Mouse (Mus musculus) kidney, adult 18-20 months (tissue): ENCODE data around the gene Psapl1.

ENCODE experiments used
- DNase-seq: peaks from one replicate; pipeline ENCODE4 v3.0.0; 2021

The Psapl1 gene

GRCm38 (mm10) chr5:36203916-36204315 is at the start of gene Psapl1:
Psapl1 (plus strand) TSS chr5:36204021.
- DNase-seq, result no peak

DNA sequence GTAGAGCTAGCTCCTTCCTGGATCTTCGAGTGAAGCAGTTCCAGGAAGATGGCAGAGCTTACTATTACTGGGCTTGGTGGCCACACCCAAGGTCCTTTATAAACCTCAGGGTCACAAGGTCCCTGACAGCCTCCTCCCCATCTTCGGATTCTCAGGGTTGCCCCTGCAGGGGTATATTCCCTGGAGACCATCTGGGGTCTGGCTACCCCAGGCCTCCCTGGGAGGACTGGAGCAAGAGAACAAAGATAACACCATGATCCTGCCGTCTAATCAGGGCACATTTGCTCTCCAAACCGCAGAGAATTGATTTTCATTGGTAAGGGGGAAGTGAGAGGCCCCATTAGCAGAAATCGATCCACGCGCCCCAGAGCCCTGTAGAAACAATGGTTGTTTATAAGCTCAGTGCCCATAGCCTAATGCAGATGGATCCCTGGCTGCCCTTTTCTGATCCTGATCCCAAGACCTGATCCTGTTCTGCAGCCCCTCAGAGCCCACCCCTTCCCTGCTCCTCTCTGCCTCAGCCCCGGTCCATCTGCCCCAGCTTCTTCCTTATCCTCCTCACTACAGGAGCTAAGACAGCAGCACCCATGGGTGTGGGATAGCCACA is 48.8 kb upstream of the Psapl1 start:
- DNase-seq, result no peak

- no peak for DNase-seq
Measured at GRCm38 (mm10) chr5:36165424-36166302, 38.2 kb upstream of the Psapl1 start.

GRCm38 (mm10) chr5:36166346-36167013 is 37.3 kb upstream of the Psapl1 start:
- no peak for DNase-seq

- no peak for DNase-seq
Measured at GRCm38 (mm10) chr5:36168963-36169650, 34.7 kb upstream of the Psapl1 start.

DNA sequence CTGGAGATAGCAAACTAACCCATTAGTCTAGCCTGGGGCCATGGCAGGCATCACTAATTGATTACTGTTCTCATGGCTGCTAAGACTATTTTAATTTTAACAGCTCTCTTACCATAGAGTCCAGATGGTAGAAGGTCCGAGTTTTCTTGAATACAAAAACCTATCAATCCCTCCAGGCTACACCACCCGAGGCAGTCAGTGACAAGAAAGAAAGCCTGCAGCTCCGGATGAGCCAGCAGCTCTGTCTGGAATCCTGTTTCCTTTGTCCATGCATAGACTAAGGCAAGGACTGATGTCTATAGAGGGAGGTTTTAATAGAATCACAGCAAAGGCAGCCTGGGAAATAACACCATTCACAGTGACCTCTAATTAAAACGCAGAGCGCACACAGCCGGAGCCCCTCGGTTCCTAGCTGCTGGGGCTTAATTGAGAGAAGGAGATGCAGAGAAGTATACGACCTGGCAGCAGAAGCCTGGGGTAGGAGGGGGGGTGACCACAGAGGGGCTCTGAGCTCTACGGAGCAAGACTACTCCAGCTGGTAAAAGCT is 29.2 kb upstream of the Psapl1 start:
- no peak for DNase-seq

DNA sequence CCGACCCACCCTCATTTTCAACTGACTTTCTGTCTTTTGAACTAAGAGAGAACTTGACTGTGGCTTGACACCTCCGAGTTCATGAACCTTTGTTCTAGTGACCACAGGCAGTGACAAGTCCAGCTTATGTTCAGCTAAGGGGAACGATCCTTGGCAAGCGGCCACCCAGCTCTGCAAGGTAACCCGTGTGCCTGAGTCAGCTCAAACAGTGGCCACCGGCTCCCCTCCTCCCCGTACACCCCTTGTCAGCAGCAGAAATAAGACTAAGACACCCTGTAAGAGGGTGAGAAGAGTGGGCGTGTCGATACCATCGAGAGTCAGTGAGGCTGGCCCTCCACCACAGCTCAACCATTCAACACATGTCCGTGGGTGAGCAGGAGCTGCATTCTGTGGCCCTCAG is 27.4 kb upstream of the Psapl1 start:
- peak; percentile 70 for DNase-seq

GRCm38 (mm10) chr5:36176873-36177272 is 26.9 kb upstream of the Psapl1 start:
- DNase-seq, result no peak

DNA sequence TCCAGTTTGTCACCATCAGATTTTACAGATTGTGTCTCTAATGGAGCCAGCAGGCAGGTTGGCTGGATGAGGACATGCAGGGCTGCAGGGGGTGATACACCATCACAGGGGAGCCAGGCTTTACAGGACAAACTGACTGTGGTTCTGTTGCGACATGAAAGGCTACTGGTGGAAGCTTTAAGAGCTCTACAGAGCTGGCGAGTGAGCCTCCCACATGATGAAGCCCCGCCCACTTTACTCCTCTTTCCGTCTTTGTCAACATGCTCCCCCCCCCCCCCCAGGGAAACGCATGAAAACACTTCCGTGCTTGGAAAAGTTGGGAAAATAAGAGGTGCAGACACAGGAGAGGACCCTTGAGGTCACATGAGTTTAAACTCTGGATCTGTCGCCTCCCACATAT is 25.6 kb upstream of the Psapl1 start:
- DNase-seq, result no peak

- DNase-seq, result no peak
Measured at GRCm38 (mm10) chr5:36178785-36179184, 25.0 kb upstream of the Psapl1 start.

DNA sequence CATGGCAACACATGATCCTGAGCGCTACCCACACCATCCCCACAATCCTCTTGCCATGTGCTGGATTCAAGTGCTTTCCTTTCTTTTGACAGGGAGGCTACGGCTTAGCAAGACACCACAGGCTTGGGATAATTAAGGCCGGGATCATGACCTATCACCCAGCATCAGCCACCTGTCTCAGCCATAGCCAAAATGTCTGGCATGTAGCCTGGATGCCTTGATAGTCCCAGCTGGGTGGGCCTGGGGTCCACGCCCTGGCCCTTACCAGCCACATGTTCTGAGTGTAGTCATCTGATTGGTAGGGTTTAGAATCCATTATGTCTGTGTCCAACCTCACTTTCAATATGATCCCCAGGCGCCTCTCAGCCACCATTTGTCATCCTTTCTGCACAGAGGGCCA is 24.1 kb upstream of the Psapl1 start:
- no peak for DNase-seq

DNA sequence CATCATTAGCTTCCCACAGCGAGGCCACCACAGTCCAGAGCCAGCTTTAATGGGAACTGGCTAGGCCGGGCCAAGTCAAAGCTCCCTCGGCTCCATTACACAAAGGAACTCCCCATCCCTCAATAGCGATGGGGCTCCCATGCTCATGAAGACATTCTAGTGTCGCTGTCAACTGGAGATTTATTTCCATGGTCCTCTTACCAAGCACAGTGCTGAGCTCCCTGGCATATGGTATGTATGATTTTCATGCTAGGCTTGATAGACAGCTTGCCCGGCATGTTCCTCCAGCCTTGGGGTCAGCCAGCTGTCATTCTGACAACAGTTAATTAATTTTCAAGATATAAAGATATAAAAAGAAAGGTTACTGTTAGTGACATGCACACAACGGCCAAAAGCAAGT is 21.5 kb upstream of the Psapl1 start:
- no peak for DNase-seq

DNA sequence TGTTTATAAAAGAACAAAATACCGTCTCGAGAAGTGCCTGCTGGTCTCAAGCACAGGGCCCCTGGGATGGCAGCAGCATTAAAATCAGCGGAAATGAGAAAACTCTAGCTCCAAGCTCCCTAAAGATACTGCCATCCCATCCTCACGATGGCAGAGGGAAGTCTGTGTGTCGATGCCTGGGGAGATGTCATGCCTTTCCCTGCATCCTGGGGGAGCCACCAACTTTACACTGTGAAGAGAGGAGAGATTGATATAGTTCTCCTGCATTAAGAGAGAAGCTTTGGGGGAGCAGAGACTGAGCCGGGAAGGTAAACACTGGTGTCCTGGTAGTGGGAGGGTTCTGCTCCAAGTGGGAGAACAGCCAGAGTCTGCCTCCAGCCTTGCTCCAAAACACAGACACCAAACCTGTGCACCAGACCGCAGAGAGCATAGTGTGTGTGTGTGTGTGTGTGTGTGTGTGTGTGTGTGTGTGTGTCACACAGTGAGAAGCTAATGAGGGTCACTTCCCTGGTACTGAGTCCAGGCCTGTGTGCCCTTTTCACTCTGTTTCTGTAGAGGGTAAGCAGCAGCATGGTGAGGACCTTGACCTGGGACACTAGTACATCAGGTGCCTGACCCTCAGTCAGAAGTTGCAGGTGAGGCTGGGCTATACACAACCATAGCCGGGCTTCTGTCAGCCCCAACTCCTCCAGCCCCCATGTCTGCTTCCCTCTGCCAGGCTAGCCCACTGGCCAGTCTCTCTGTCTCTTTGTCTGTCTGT is 17.3 kb upstream of the Psapl1 start:
- DNase-seq, result no peak

GRCm38 (mm10) chr5:36188310-36188709 is 15.5 kb upstream of the Psapl1 start:
- no peak for DNase-seq

GRCm38 (mm10) chr5:36191285-36191684 is 12.5 kb upstream of the Psapl1 start:
- DNase-seq, result no peak

GRCm38 (mm10) chr5:36191876-36192275 is 11.9 kb upstream of the Psapl1 start:
- DNase-seq, result no peak

- no peak for DNase-seq
Measured at GRCm38 (mm10) chr5:36192677-36193076, 11.1 kb upstream of the Psapl1 start.

- no peak for DNase-seq
Measured at GRCm38 (mm10) chr5:36194631-36195030, 9.2 kb upstream of the Psapl1 start.

GRCm38 (mm10) chr5:36195436-36195835 is 8.4 kb upstream of the Psapl1 start:
- DNase-seq, result no peak

- DNase-seq, result no peak
Measured at GRCm38 (mm10) chr5:36199519-36199918, 4.3 kb upstream of the Psapl1 start.

DNA sequence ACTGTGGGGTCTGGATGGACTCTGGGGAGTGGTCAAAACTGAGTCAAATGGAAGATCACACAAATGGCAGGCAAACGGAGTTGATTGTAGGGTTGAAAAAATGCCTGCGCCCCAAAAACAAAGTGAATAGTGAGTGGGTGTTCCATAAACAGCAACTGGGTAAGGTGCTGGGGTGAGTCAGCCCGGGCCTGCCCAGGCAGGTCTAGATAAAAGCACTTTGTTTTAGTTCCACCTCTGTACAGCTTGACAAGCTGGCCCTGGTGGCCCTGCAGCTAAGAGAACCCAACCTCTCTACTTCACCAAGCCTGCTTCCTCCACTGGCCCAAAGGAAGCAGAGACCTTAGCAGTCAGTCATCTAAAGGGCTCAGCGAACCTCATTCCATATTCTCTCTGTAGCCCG is 1.0 kb upstream of the Psapl1 start:
- DNase-seq, result no peak

GRCm38 (mm10) chr5:36203421-36203820 is 400 bp upstream of the Psapl1 start:
- DNase-seq, result no peak
